Mouse (Mus musculus) MEL (cell line): ENCODE data around the gene St8sia6. TPM values are rescaled to one million over a fixed set of nuclear protein-coding genes. Genes with fewer than 3 reads are reported as not detected.

ENCODE experiments used
- DNase-seq: peaks from one replicate; pipeline ENCODE4 v3.0.0; 2011; ENCODE audit warnings: low read depth, low spot score
- H3K27ac ChIP-seq: 2 replicates; pipeline ENCODE4 v1.5.1; 2012; ENCODE audit warnings: low read depth, mild to moderate bottlenecking, control low read depth, low read length, moderate library complexity; ENCODE audit not compliant: control insufficient read depth
- H3K27me3 ChIP-seq, 2 experiments: fragments of 150-350 bp in 1 of 2; sonication (generic) in 1 of 2; 2 replicates each; pipeline ENCODE4 v1.6.1; 2012; ENCODE audit warnings: low read length in 2 of 2, mild to moderate bottlenecking in 2 of 2, improper control_type of control experiment in 1 of 2, moderate library complexity in 1 of 2; ENCODE audit not compliant: insufficient read depth in 2 of 2, control insufficient read depth in 1 of 2
- H3K36me3 ChIP-seq, 2 experiments: 2 replicates each; pipeline ENCODE4 v1.6.1; 2012 to 2014; ENCODE audit warnings: low read length in 2 of 2, improper control_type of control experiment in 1 of 2, inconsistent platforms in 1 of 2, mild to moderate bottlenecking in 1 of 2; ENCODE audit not compliant: insufficient read depth in 2 of 2, control insufficient read depth in 1 of 2
- H3K4me1 ChIP-seq, 2 experiments: fragments of 150-350 bp in 1 of 2; sonication (generic) in 1 of 2; 2 replicates each; pipeline ENCODE4 v1.6.1; 2012; ENCODE audit warnings: low read length in 2 of 2, improper control_type of control experiment in 1 of 2, mild to moderate bottlenecking in 1 of 2; ENCODE audit not compliant: insufficient read depth in 2 of 2, control insufficient read depth in 1 of 2
- H3K4me3 ChIP-seq, 2 experiments: fragments of 150-350 bp in 1 of 2; sonication (generic) in 1 of 2; 2 replicates each; pipeline ENCODE4 v1.5.1; 2012; ENCODE audit warnings: low read depth in 2 of 2, low read length in 2 of 2, mild to moderate bottlenecking in 2 of 2, moderate library complexity in 2 of 2, control low read depth in 1 of 2, improper control_type of control experiment in 1 of 2; ENCODE audit not compliant: control insufficient read depth in 1 of 2, insufficient read depth in 1 of 2
- H3K79me2 ChIP-seq: 2 replicates; pipeline ENCODE4 v1.6.1; 2012; ENCODE audit warnings: mild to moderate bottlenecking, low read length, moderate library complexity; ENCODE audit not compliant: control insufficient read depth, poor library complexity, insufficient read depth
- H3K9ac ChIP-seq: 2 replicates; pipeline ENCODE4 v1.6.1; 2012; ENCODE audit warnings: low read depth, mild to moderate bottlenecking, control low read depth, low read length, moderate library complexity; ENCODE audit not compliant: control insufficient read depth, poor library complexity, severe bottlenecking
- H3K9me3 ChIP-seq: fragments of 150-350 bp; sonication (generic); replicated peaks from 2 replicates; pipeline ENCODE4 v1.6.1; 2012; ENCODE audit warnings: mild to moderate bottlenecking, low read length, improper control_type of control experiment, moderate library complexity; ENCODE audit not compliant: insufficient read depth
- CHD2 ChIP-seq: IDR thresholded peaks from 2 replicates; pipeline ENCODE4 v1.6.1; 2011; ENCODE audit warnings: low read length, improper control_type of control experiment
- CTCF ChIP-seq, 3 experiments: IDR thresholded peaks in 2 of 3; conservative IDR thresholded peaks in 1 of 3; 2 replicates each; pipeline ENCODE4 v1.5.1; 2011 to 2012; ENCODE audit warnings: low read length in 3 of 3, low read depth in 2 of 3, mild to moderate bottlenecking in 2 of 3, improper control_type of control experiment in 1 of 3, inconsistent platforms in 1 of 3, mixed read lengths in 1 of 3, moderate library complexity in 1 of 3; ENCODE audit not compliant: control insufficient read depth in 1 of 3, insufficient read depth in 1 of 3, poor library complexity in 1 of 3, severe bottlenecking in 1 of 3
- ETS1 ChIP-seq: IDR thresholded peaks from 2 replicates; pipeline ENCODE4 v1.6.1; 2012; ENCODE audit warnings: low read depth, mild to moderate bottlenecking, inconsistent platforms, low read length, improper control_type of control experiment, moderate library complexity
- GABPA ChIP-seq: IDR thresholded peaks from 2 replicates; pipeline ENCODE4 v1.6.1; 2012; ENCODE audit warnings: low read depth, mild to moderate bottlenecking, inconsistent platforms, low read length, improper control_type of control experiment, moderate library complexity
- GATA1 ChIP-seq: IDR thresholded peaks from 2 replicates; pipeline ENCODE4 v1.6.1; 2011; ENCODE audit warnings: low read depth, low read length, improper control_type of control experiment
- JUND ChIP-seq: IDR thresholded peaks from 2 replicates; pipeline ENCODE4 v1.6.1; 2011; ENCODE audit warnings: low read depth, mild to moderate bottlenecking, improper control_type of control experiment, low read length
- MAFK ChIP-seq: IDR thresholded peaks from 2 replicates; pipeline ENCODE4 v1.6.1; 2011; ENCODE audit warnings: low read depth, mild to moderate bottlenecking, low read length, improper control_type of control experiment, borderline replicate concordance
- MAX ChIP-seq: IDR thresholded peaks from 2 replicates; pipeline ENCODE4 v1.6.1; 2011; ENCODE audit warnings: low read length, improper control_type of control experiment
- MEF2A ChIP-seq: IDR thresholded peaks from 2 replicates; pipeline ENCODE4 v1.6.1; 2014; ENCODE audit warnings: low read depth, mild to moderate bottlenecking, inconsistent platforms, low read length, improper control_type of control experiment; ENCODE audit not compliant: poor library complexity, insufficient replicate concordance, severe bottlenecking; ENCODE audit errors: extremely low read depth
- MYC ChIP-seq: IDR thresholded peaks from 2 replicates; pipeline ENCODE4 v1.6.1; 2011; ENCODE audit warnings: low read depth, mild to moderate bottlenecking, low read length, improper control_type of control experiment, moderate library complexity
- NELFE ChIP-seq: IDR thresholded peaks from 2 replicates; pipeline ENCODE4 v1.6.1; 2011; ENCODE audit warnings: low read depth, low read length, improper control_type of control experiment
- POLR2A ChIP-seq, 2 experiments: IDR thresholded peaks; 2 replicates each; pipeline ENCODE4 v1.6.1; 2011 to 2012; ENCODE audit warnings: low read length in 2 of 2, mild to moderate bottlenecking in 2 of 2, control low read depth in 1 of 2, improper control_type of control experiment in 1 of 2, low read depth in 1 of 2, moderate library complexity in 1 of 2; ENCODE audit not compliant: control insufficient read depth in 1 of 2, insufficient read depth in 1 of 2, poor library complexity in 1 of 2
- POLR2AphosphoS2 ChIP-seq: IDR thresholded peaks from 2 replicates; pipeline ENCODE4 v1.6.1; 2011; ENCODE audit warnings: low read length, improper control_type of control experiment
- POLR2AphosphoS5 ChIP-seq: IDR thresholded peaks from 2 replicates; pipeline ENCODE4 v1.6.1; 2012; ENCODE audit warnings: low read depth, borderline replicate concordance, mild to moderate bottlenecking, inconsistent platforms, low read length, moderate library complexity, mixed read lengths
- SIN3A ChIP-seq: IDR thresholded peaks from 2 replicates; pipeline ENCODE4 v1.6.1; 2012; ENCODE audit warnings: low read length, improper control_type of control experiment, inconsistent platforms
- SMC3 ChIP-seq: IDR thresholded peaks from 2 replicates; pipeline ENCODE4 v1.6.1; 2011; ENCODE audit warnings: low read depth, low read length, improper control_type of control experiment
- TAL1 ChIP-seq: IDR thresholded peaks from 2 replicates; pipeline ENCODE4 v1.6.1; 2012; ENCODE audit warnings: mild to moderate bottlenecking, inconsistent platforms, low read length, moderate library complexity, mixed read lengths
- TCF12 ChIP-seq: IDR thresholded peaks from 2 replicates; pipeline ENCODE4 v1.6.1; 2014; ENCODE audit warnings: low read depth, mild to moderate bottlenecking, inconsistent platforms, low read length, improper control_type of control experiment, moderate library complexity
- UBTF ChIP-seq: IDR thresholded peaks from 2 replicates; pipeline ENCODE4 v1.6.1; 2012; ENCODE audit warnings: low read depth, mild to moderate bottlenecking, inconsistent platforms, low read length, improper control_type of control experiment, moderate library complexity, borderline replicate concordance; ENCODE audit not compliant: insufficient read depth
- USF1 ChIP-seq: IDR thresholded peaks from 2 replicates; pipeline ENCODE4 v1.6.1; 2014; ENCODE audit warnings: low read depth, mild to moderate bottlenecking, inconsistent platforms, low read length, improper control_type of control experiment, moderate library complexity
- USF2 ChIP-seq, 2 experiments: IDR thresholded peaks; 2 replicates each; pipeline ENCODE4 v1.6.1; 2011 to 2012; ENCODE audit warnings: improper control_type of control experiment in 2 of 2, low read length in 2 of 2, borderline replicate concordance in 1 of 2, inconsistent platforms in 1 of 2, low read depth in 1 of 2, mild to moderate bottlenecking in 1 of 2; ENCODE audit not compliant: insufficient read depth in 1 of 2
- ZC3H11A ChIP-seq: IDR thresholded peaks from 2 replicates; pipeline ENCODE4 v1.6.1; 2012; ENCODE audit warnings: low read depth, mild to moderate bottlenecking, inconsistent platforms, low read length, improper control_type of control experiment
- ZKSCAN1 ChIP-seq: IDR thresholded peaks from 2 replicates; pipeline ENCODE4 v1.6.1; 2012; ENCODE audit warnings: low read depth, mild to moderate bottlenecking, inconsistent platforms, low read length, improper control_type of control experiment, moderate library complexity
- polyA plus RNA-seq, 2 experiments: library from polyadenylated mRNA; stranded (reverse) in 1 of 2; unstranded in 1 of 2; fragments of >175 nt in 1 of 2; fragments of >200 nt in 1 of 2; gene quantifications; 2 replicates each; pipeline versions ENCODE4 v1.2.1 to v1.2.4; 2012; ENCODE audit warnings: low replicate concordance in 2 of 2, low read depth in 1 of 2; ENCODE audit not compliant: insufficient read length in 2 of 2, insufficient read depth in 1 of 2, missing spikeins in 1 of 2
- total RNA-seq: library from RNA; depleted of rRNA; stranded (reverse); fragments of 300-350 nt; gene quantifications from 2 replicates; pipeline ENCODE4 v1.2.3, GENCODE M21; 2012

Gene St8sia6
- total and polyA plus RNA-seq, 3 experiments = not detected

- H3K9me3 ChIP-seq = no peaks in the 10 kb centered on the region
- peaks cover 2 to 3% of the 10 kb centered on the region in 2 experiments; a peak in 3 of 4 replicates for H3K27me3 ChIP-seq
- no peak overlapping the region for H3K27ac ChIP-seq
- H3K9ac ChIP-seq = no peak overlapping the region
- H3K4me1 ChIP-seq = no peaks in the 10 kb centered on the region
- DNase-seq = no peak
- H3K36me3 ChIP-seq = no peaks in the 10 kb centered on the region
- no peak for TF ChIP-seq ZKSCAN1
- TF ChIP-seq JUND = no peak
- TF ChIP-seq SIN3A = no peak
- TF ChIP-seq ZC3H11A = no peak
- no peak for TF ChIP-seq GABPA
- TF ChIP-seq CTCF (IDR thresholded peaks at IDR 0.05 in 2 of 3, conservative IDR thresholded peaks at IDR 0.05 in 1 of 3; ENCODE audit: control insufficient read depth in 1 of 3, insufficient read depth in 1 of 3, low read depth in 2 of 3, low read length in 3 of 3, poor library complexity in 1 of 3, severe bottlenecking in 1 of 3) = no peak
- TF ChIP-seq MAFK = no peak
- no peak for TF ChIP-seq USF2 (IDR thresholded peaks at IDR 0.05; ENCODE audit: borderline replicate concordance in 1 of 2, insufficient read depth in 1 of 2, low read depth in 1 of 2, low read length in 2 of 2)
- TF ChIP-seq POLR2AphosphoS5 = no peak
- TF ChIP-seq MYC = no peak
- TF ChIP-seq TAL1 = no peak
- no peak for TF ChIP-seq MEF2A
- TF ChIP-seq POLR2A (IDR thresholded peaks at IDR 0.05; ENCODE audit: control insufficient read depth in 1 of 2, insufficient read depth in 1 of 2, low read depth in 1 of 2, low read length in 2 of 2, poor library complexity in 1 of 2) = no peak
- no peak for TF ChIP-seq NELFE
- no peak for TF ChIP-seq ETS1
- no peak for TF ChIP-seq USF1
- TF ChIP-seq MAX = no peak
- no peak for TF ChIP-seq SMC3
- TF ChIP-seq UBTF = no peak
- no peak overlapping the region for H3K4me3 ChIP-seq
- no peaks in the 10 kb centered on the region for H3K79me2 ChIP-seq
Measured at GRCm38 (mm10) chr2:13684380-13684779, 109.5 kb downstream of the St8sia6 start.

GRCm38 (mm10) chr2:13683205-13683570 is 110.7 kb downstream of the St8sia6 start:
- Histone ChIP-seq H3K4me3 (no peak overlapping the region), H3K79me2 (no peaks in the 10 kb centered on the region), H3K4me1 (no peaks in the 10 kb centered on the region), H3K27me3 (peaks cover 2 to 3% of the 10 kb centered on the region in 2 experiments; a peak in 3 of 4 replicates), H3K9ac (no peak overlapping the region), H3K27ac (no peak overlapping the region), H3K9me3 (no peaks in the 10 kb centered on the region), H3K36me3 (no peaks in the 10 kb centered on the region)
- TF ChIP-seq CHD2 (no peak), POLR2AphosphoS2 (no peak), POLR2AphosphoS5 (no peak), JUND (no peak), TCF12 (no peak), NELFE (no peak), GATA1 (no peak)
- DNase-seq = no peak
